Mouse (Mus musculus) lung, embryonic 15.5 days (tissue): ENCODE results near the gene Zfp931. TPM values are rescaled to one million over a fixed set of nuclear protein-coding genes. Genes with fewer than 3 reads are reported as not detected.
"Not testable (repeated sequence)": the region's sequence is repeated elsewhere in the genome, so short reads cannot be mapped to it uniquely, and the experiment has no call there.

Experiments
- ATAC-seq: fragments of 200-750 bp; cut with Nextera tagmentation; 2 replicates; pipeline ENCODE4 v1.8.0; 2017; ENCODE audit warnings: moderate number of reproducible peaks, borderline replicate concordance; ENCODE audit not compliant: low FRiP score, low TSS enrichment; ENCODE audit errors: extremely low read depth
- H3K27ac ChIP-seq: fragments of 300-500 bp; sonication (generic); 2 replicates; pipeline ENCODE4 v1.5.1; 2015; ENCODE audit warnings: moderate library complexity, mild to moderate bottlenecking, inconsistent platforms
- H3K27me3 ChIP-seq: fragments of 300-500 bp; sonication (generic); 2 replicates; pipeline ENCODE4 v1.6.1; 2015; ENCODE audit warnings: inconsistent platforms
- H3K36me3 ChIP-seq: fragments of 300-500 bp; sonication (generic); 2 replicates; pipeline ENCODE4 v1.6.1; 2015; ENCODE audit warnings: inconsistent platforms
- H3K4me1 ChIP-seq: fragments of 300-500 bp; sonication (generic); 2 replicates; pipeline ENCODE4 v1.6.1; 2015; ENCODE audit warnings: inconsistent platforms
- H3K4me2 ChIP-seq: fragments of 300-500 bp; sonication (generic); 2 replicates; pipeline ENCODE4 v1.6.1; 2015; ENCODE audit warnings: inconsistent platforms, mild to moderate bottlenecking, moderate library complexity
- H3K4me3 ChIP-seq: fragments of 300-500 bp; sonication (generic); 2 replicates; pipeline ENCODE4 v1.5.1; 2015; ENCODE audit warnings: mild to moderate bottlenecking, inconsistent platforms
- H3K9ac ChIP-seq: fragments of 300-500 bp; sonication (generic); 2 replicates; pipeline ENCODE4 v1.6.1; 2015; ENCODE audit warnings: inconsistent platforms
- H3K9me3 ChIP-seq: fragments of 300-500 bp; sonication (generic); 2 replicates; pipeline ENCODE4 v1.6.1; 2016; ENCODE audit warnings: inconsistent platforms
- WGBS: fragments of 180-500 bp; shearing (Covaris S2); methylation state at CpG from one replicate; pipeline ENCODE4 v1.1.7; 2015; 5-methylcytosine and 5-hydroxymethylcytosine counted together
- polyA plus RNA-seq: library from polyadenylated mRNA; unstranded; fragments of >200 nt; fragmentation: Nextera tagmentation; extraction: Ambion mirVana; gene quantifications from 2 replicates; pipeline ENCODE4 v1.2.1, GENCODE M21; 2015

Zfp931 gene
- 18.6 and 20.3 TPM in 2 replicates for polyA plus RNA-seq

DNA sequence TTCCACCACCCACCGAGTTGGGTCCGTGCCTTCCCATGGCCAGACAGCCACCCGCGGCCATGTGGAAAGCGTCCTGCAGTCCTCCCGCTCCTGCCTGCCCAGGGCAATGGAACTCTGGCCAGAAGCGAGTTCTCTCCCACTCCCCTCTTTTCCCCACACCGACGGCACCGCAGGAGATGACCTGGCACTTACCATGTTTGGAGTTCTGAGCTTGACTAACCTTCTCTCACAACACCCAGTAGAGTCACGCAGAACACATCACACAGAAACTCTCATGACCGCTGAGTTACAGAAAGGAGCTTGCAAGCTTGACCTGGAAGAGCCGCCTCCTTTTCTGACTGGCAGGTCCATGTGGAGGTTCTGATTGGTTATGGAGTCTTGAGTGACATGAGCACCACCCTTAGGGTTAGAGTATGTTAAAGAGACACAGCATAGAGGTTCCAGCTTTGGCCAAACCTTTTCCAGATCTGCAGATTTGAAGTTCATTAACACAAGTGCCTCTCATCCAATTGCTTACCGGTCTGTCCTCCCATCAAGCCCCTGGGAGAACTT is at the start of gene Zfp931:
Gene Zfp931 (minus strand): TSS at position 311 of the 552 bp plus-strand sequence.
- not testable (repeated sequence) for H3K27me3 ChIP-seq, H3K4me1 ChIP-seq, H3K36me3 ChIP-seq, H3K27ac ChIP-seq, H3K9me3 ChIP-seq, ATAC-seq
- Histone ChIP-seq H3K4me2 (peak within 1 kb of the TSS; percentile 50), H3K4me3 (peak within 1 kb of the TSS; percentile 47), H3K9ac (peak within 1 kb of the TSS; percentile 41)
- 2% methylated on average over 8 of the region's 14 CpGs for WGBS

DNA sequence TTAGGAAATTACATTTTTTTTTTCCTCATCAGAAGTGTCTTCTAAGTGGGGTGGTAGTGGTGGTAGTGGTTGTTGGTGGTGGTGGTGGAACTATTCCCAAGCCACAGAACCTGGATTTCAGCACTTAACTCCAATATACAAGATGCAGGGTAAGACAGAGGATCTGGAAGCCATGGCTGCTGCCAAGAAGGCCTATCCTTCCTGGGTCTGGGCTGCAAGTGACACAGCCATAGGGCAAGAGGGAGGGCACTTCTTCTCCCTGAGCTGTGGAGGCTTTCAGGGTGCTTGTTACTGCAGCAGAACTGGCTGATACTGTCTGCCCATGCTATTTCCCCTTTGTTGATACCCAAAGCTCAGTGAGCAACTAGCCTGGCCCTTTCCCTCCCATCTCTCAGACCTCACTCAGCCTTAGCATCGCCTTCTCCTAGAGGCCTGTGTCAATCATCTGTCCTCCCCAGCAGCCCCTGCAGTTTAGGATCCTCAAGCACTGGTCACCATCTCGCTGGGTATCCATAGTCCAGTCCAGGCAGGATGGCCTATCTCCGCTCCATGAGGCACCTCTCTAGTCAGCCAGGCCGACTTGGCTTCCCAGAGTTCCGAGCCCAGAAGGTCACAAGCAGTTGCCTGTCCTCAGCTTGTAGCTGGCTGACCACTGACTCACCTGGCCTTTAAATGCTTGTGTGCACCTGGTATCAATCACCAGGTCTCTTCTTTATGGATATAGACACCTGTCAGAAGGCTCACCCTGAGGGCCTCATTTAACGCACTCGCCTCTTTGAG is 48.0 kb upstream of the Zfp931 start:
- Histone ChIP-seq H3K9me3 (no peaks in the 10 kb centered on the region), H3K9ac (no peak overlapping the region), H3K27ac (no peak overlapping the region), H3K27me3 (no peaks in the 10 kb centered on the region), H3K36me3 (no peaks in the 10 kb centered on the region), H3K4me3 (no peak overlapping the region), H3K4me2 (no peak overlapping the region), H3K4me1 (no peaks in the 10 kb centered on the region)
- WGBS = 88% methylated on average over 7 of the region's 7 CpGs
- ATAC-seq = no peak

DNA sequence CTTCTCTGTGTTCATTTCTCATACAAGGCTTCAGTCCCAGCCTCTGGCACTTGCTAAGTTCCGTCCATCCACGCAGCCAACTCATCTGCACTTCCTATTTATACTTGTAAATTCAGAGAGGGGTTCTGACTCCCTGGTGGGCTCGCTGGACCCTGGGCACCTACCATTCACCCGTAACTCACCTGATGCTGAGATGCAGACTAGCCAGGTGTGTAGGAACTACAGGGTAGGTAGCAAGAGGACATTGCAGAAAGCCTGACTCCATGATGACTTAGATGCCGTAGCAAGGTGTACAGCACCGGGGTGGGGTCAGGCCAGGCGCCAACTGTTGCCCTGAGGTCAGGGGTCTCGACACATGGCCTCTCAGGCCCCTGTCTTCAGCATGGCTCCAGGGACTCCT is 47.2 kb upstream of the Zfp931 start:
- no peak for ATAC-seq
- no peak overlapping the region for H3K9ac ChIP-seq
- WGBS = 79% methylated on average over 8 of the region's 8 CpGs
- no peak overlapping the region for H3K27ac ChIP-seq
- no peak overlapping the region for H3K4me3 ChIP-seq
- no peak overlapping the region for H3K4me2 ChIP-seq
- H3K27me3 ChIP-seq = no peaks in the 10 kb centered on the region
- H3K36me3 ChIP-seq = no peaks in the 10 kb centered on the region
- H3K4me1 ChIP-seq = no peaks in the 10 kb centered on the region
- H3K9me3 ChIP-seq = no peaks in the 10 kb centered on the region

DNA sequence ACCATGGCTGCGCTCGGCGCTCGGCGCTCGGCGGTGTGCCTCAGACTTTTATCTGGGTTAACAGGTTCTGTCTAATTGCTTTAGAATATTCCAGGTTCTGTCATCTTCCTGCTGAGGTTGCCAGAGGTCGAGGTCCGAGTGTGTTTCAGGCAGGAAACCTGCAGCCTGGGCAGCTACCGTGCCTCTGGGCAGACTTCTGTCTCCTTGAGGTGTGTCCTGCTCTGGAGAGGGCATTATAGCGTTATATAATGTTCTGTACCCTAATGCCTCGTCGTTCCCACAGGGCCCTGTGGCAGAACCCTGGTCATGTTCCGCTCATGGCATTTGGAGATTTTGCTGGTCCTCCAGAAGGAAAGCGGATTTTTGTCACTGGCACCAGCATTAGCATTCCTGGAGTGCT is 45.2 kb upstream of the Zfp931 start:
- peaks cover 6% of the 10 kb centered on the region for H3K4me1 ChIP-seq
- no peak overlapping the region for H3K9ac ChIP-seq
- H3K27ac ChIP-seq = no peak overlapping the region
- H3K36me3 ChIP-seq = no peaks in the 10 kb centered on the region
- no peak overlapping the region for H3K4me2 ChIP-seq
- no peak for ATAC-seq
- H3K9me3 ChIP-seq = no peaks in the 10 kb centered on the region
- H3K4me3 ChIP-seq = no peak overlapping the region
- peaks cover 18% of the 10 kb centered on the region for H3K27me3 ChIP-seq
- WGBS = 73% methylated on average over 15 of the region's 15 CpGs

DNA sequence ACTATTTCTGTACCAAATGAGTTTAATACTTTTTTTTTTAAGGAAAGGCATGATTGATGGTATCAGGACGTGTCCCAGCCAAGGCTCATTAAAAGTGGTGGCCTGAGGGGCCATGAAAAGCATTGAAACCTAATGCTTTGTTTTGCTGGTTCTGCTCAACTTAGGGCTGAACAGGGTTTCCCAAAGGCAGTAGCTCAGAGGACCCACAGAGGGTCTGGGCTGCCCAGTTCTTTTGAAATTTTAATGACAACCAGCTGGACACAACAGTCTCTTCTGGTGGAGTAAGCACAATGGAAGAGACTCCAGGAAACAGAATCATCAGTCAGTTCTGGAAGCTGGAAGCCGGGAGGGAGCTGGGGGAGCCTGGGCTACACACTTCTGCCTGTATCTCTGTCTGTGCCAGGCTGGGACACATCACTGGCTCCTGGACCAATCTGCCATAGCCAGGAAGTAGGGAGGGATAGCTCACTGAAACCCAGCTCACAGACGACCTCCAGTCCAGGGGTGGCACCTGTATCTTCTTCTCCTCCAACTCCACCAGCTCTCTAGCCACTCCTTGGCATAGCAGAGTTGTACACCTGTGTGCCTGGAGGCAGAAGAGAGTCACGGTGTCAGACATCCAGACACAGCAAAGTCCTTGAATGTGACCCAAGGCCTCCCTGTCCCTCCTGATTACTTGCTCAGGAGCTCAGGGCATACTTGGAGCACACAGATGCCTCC is 43.8 kb upstream of the Zfp931 start:
- Histone ChIP-seq H3K9ac (no peak overlapping the region), H3K4me1 (peaks cover 6% of the 10 kb centered on the region), H3K9me3 (no peaks in the 10 kb centered on the region), H3K4me2 (no peak overlapping the region), H3K4me3 (no peak overlapping the region), H3K36me3 (no peaks in the 10 kb centered on the region), H3K27me3 (peaks cover 23% of the 10 kb centered on the region), H3K27ac (no peak overlapping the region)
- WGBS = 39% methylated on average over 4 of the region's 4 CpGs
- ATAC-seq = no peak

DNA sequence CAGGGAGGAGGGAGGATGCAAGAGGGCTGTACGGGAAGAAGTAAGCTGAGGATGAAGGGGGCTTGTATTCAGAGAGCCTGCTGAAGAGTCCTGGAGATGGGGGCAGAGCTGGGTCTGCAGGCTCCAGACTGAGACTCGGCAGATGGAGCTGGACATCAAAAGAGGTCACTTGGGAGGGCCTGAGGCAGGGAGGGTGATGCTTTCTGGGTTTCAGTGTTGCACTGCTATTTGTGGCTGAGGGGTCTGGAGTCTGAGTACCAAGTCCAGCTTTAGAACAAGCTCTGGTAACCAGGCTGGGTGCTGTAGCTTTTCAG is 43.1 kb upstream of the Zfp931 start:
- ATAC-seq = no peak
- Histone ChIP-seq H3K4me3 (no peak overlapping the region), H3K9me3 (no peaks in the 10 kb centered on the region), H3K4me1 (peaks cover 6% of the 10 kb centered on the region), H3K27me3 (peaks cover 23% of the 10 kb centered on the region), H3K4me2 (no peak overlapping the region), H3K27ac (no peak overlapping the region), H3K36me3 (no peaks in the 10 kb centered on the region), H3K9ac (no peak overlapping the region)
- 35% methylated on average over 2 of the region's 2 CpGs for WGBS

DNA sequence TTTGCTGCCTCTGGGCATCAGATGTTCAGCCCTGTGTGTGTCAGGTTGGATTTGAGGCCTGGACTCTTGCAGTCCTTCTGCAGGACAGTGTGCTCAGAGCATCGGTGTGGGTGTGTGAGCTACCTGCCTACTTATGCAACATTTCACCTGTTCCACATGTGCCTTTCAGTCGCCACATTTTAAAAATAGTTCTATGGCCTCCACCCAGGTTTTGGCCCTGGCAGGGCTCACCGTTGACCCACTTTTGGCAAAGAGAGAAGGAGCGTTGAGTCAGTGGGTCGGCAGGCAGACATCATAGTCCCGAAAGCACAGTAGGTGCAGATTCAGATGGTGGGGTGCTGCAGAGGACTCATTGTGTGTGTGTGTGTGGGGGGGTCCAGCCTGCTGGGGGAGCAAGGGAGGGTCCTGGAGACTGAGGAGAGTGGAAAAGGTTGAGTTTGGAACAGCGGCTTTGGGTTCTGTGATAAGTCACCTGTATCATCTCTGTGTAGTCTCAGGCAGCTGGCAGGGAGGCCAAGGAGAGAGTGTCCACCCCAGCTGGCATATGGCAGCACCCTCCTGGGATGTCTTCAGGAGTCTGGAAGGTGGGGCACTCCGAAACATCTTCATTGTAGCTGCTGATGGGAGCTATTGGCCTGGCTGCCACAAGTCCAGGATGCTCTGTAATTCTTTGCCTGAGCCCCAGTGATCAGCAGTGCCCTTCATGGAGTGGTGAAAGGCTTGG is 42.5 kb upstream of the Zfp931 start:
- Histone ChIP-seq H3K4me1 (peaks cover 6% of the 10 kb centered on the region), H3K27ac (no peak overlapping the region), H3K27me3 (peaks cover 23% of the 10 kb centered on the region), H3K9ac (no peak overlapping the region), H3K4me3 (no peak overlapping the region), H3K4me2 (no peak overlapping the region), H3K36me3 (no peaks in the 10 kb centered on the region), H3K9me3 (no peaks in the 10 kb centered on the region)
- 86% methylated on average over 8 of the region's 8 CpGs for WGBS
- no peak for ATAC-seq

DNA sequence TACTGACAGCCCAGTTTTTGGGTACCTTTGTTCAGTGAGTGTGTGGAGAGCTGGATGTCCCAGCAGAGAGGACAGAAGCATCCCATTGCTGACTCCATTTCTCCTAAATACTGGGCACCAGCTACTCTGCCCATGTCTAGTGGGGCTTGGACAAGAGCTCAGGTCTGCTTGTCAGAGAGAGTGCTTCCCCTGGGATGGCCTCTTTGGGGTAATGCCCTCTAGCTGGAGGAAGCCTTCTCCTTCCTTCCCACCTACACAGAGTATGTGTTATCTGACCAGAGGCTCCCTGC is 42.0 kb upstream of the Zfp931 start:
- Histone ChIP-seq H3K9ac (no peak overlapping the region), H3K9me3 (no peaks in the 10 kb centered on the region), H3K4me2 (no peak overlapping the region), H3K27me3 (peaks cover 23% of the 10 kb centered on the region), H3K4me3 (no peak overlapping the region), H3K27ac (no peak overlapping the region), H3K36me3 (no peaks in the 10 kb centered on the region), H3K4me1 (peaks cover 6% of the 10 kb centered on the region)
- no peak for ATAC-seq

DNA sequence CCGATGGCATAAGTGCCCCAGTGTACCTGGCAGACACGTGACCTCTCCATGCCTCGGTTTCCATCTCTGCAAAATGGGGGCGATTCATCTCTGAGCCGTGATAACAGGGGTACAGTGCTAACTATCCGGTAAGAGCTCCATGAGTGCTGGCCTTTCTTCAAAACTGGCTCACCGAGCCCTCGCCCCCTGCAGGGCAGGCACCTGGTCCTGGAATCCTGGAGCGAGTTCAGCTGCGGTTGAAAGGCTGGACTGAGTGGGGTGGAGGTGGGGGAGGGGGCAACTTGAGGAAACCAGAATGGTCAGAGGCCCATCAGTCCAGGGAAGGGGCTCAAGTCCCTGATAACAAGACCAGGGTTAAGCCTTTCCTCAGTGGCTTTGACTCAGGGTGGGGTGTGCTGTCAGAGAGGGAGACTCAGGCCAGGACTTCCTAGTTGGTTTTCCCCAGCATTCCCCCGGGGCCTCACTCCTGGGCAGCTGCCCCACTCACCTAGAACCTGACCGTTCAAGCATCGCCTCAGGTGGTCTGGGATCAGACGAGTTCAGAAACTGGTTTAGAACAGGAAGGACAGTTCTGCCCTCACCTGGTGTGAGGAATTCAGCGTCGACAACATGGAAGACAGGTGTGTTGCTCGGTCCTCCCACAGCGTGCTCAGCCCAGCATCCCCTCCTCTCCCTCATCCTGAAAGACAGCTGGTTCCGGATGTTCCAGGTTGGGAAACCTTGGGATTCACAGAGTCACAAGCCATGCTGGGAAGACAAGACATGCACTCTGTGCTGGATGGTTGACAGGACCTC is 41.5 kb upstream of the Zfp931 start:
- peaks cover 6% of the 10 kb centered on the region for H3K4me1 ChIP-seq
- no peak overlapping the region for H3K27ac ChIP-seq
- H3K4me2 ChIP-seq = peak overlapping the region; percentile 77
- H3K9me3 ChIP-seq = no peaks in the 10 kb centered on the region
- no peak; the same call in 1 of the 2 replicates for ATAC-seq
- peaks cover 23% of the 10 kb centered on the region for H3K27me3 ChIP-seq
- H3K9ac ChIP-seq = peak overlapping the region; percentile 16; the same call in 1 of the 2 replicates
- H3K36me3 ChIP-seq = no peaks in the 10 kb centered on the region
- 14% methylated on average over 19 of the region's 19 CpGs for WGBS
- H3K4me3 ChIP-seq = peak overlapping the region; percentile 37; the same call in 1 of the 2 replicates

DNA sequence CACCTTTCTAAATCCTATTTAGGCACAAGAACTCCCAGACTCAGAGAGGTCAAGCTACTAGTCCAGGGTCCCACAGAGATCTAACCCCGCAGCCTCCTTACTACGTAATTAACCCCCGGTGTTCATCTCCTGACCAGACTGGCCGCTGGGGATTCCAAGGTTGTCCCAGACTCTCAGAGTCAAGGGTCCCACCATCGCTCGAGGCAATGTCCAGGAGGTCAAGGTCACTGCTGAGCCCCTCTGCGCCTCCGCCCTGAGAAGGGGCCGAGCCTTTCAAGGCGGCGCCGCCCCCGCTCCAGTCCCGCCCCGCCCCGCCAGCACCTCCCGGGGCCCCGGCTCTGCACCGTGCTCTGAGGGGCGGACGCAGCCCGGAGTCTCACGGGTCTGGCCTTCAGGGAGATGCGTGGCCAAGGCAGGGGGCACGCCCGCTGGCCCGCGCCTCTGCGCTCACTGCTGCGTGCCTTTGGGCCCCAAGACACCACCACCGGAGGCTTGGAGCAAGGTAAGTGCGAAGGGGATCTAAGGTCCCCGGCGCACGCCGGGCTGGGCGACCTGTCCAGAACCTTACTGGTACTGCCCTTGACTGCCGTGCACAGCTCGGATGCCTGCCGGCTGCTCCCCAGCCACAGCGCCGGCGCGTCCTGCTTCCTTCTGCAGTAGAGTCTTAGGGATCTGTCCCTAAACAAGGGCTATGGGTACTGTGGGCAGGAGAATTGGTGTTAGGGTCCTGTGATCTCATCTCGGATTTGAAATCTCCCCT is 40.7 kb upstream of the Zfp931 start, which contains the start of gene Phactr3:
Gene Phactr3 (plus strand): TSS at position 175 of the 760 bp plus-strand sequence.
- Histone ChIP-seq H3K4me3 (peak within 1 kb of the TSS; percentile 37), H3K27me3 (peaks cover 23% of the 10 kb centered on the region), H3K4me1 (peaks cover 6% of the 10 kb centered on the region), H3K27ac (no peak within 1 kb of the TSS), H3K9ac (peak within 1 kb of the TSS; percentile 16; the same call in 1 of the 2 replicates), H3K36me3 (no peaks in the 10 kb centered on the region), H3K4me2 (peak within 1 kb of the TSS; percentile 77), H3K9me3 (no peaks in the 10 kb centered on the region)
- WGBS = 2% methylated on average over 45 of the region's 45 CpGs
- peak; percentile 39; the same call in 1 of the 2 replicates for ATAC-seq

DNA sequence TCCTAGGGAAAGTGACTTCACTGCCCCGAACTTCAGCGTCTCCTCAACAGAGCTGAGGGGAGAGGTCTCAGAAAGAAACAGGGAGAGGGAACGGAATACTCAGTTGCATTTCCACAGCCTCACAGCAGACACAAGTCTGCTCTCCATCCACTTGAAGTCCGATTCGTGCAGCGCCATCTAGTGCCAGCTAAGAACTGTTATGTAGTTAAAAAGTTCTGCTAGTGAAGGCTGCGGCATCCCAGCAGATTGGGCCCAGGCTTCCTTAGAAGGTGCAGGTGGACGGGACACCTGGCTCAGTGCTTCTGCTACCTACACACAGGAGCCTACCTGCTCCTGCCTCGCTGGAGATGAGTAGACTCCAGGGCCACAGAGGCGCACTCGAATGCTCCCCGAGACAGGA is 39.7 kb upstream of the Zfp931 start:
- H3K27ac ChIP-seq = no peak overlapping the region
- no peaks in the 10 kb centered on the region for H3K36me3 ChIP-seq
- H3K9me3 ChIP-seq = no peaks in the 10 kb centered on the region
- H3K9ac ChIP-seq = no peak overlapping the region
- H3K27me3 ChIP-seq = peaks cover 23% of the 10 kb centered on the region
- H3K4me3 ChIP-seq = no peak overlapping the region
- 0 out of 2 replicates have a peak, but pooled peaks have one; percentile 16 for ATAC-seq
- H3K4me1 ChIP-seq = peaks cover 6% of the 10 kb centered on the region
- no peak overlapping the region for H3K4me2 ChIP-seq
- 20% methylated on average over 12 of the region's 12 CpGs for WGBS
